Mouse (Mus musculus) kidney, embryonic 15.5 days (tissue): ENCODE results near the gene Aebp1. TPM values are rescaled to one million over a fixed set of nuclear protein-coding genes. Genes with fewer than 3 reads are reported as not detected.

Experiments used
- ATAC-seq: fragments of 200-750 bp; cut with Nextera tagmentation; replicated peaks from 2 replicates; pipeline ENCODE4 v1.8.0; 2017; ENCODE audit warnings: moderate TSS enrichment; ENCODE audit not compliant: low FRiP score
- H3K27ac ChIP-seq: fragments of 300-500 bp; sonication (generic); 2 replicates; pipeline ENCODE4 v1.5.1; 2015; ENCODE audit warnings: mild to moderate bottlenecking, inconsistent platforms
- H3K27me3 ChIP-seq: fragments of 300-500 bp; sonication (generic); 2 replicates; pipeline ENCODE4 v1.6.1; 2015; ENCODE audit warnings: inconsistent platforms
- H3K36me3 ChIP-seq: fragments of 300-500 bp; sonication (generic); 2 replicates; pipeline ENCODE4 v1.6.1; 2015; ENCODE audit warnings: inconsistent platforms
- H3K4me1 ChIP-seq: fragments of 300-500 bp; sonication (generic); 2 replicates; pipeline ENCODE4 v1.6.1; 2015; ENCODE audit warnings: inconsistent platforms
- H3K4me2 ChIP-seq: fragments of 300-500 bp; sonication (generic); 2 replicates; pipeline ENCODE4 v1.6.1; 2015; ENCODE audit warnings: moderate library complexity, mild to moderate bottlenecking, inconsistent platforms
- H3K4me3 ChIP-seq: fragments of 300-500 bp; sonication (generic); replicated peaks from 2 replicates; pipeline ENCODE4 v1.5.1; 2015; ENCODE audit warnings: mild to moderate bottlenecking, inconsistent platforms
- H3K9ac ChIP-seq: fragments of 300-500 bp; sonication (generic); 2 replicates; pipeline ENCODE4 v1.6.1; 2015; ENCODE audit warnings: mild to moderate bottlenecking, inconsistent platforms
- H3K9me3 ChIP-seq: fragments of 300-500 bp; sonication (generic); replicated peaks from 2 replicates; pipeline ENCODE4 v1.6.1; 2016; ENCODE audit warnings: inconsistent platforms
- WGBS: fragments of 180-500 bp; shearing (Covaris S2); methylation state at CpG from one replicate; pipeline ENCODE4 v1.1.7; 2015; ENCODE audit warnings: mixed read lengths; 5-methylcytosine and 5-hydroxymethylcytosine counted together
- polyA plus RNA-seq: library from polyadenylated mRNA; unstranded; fragments of >200 nt; fragmentation: Nextera tagmentation; extraction: Ambion mirVana; gene quantifications from 2 replicates; pipeline ENCODE4 v1.2.1, GENCODE M21; 2015

Gene Aebp1
- polyA plus RNA-seq, 1 experiment from 2014 or later: 52.1 TPM

DNA sequence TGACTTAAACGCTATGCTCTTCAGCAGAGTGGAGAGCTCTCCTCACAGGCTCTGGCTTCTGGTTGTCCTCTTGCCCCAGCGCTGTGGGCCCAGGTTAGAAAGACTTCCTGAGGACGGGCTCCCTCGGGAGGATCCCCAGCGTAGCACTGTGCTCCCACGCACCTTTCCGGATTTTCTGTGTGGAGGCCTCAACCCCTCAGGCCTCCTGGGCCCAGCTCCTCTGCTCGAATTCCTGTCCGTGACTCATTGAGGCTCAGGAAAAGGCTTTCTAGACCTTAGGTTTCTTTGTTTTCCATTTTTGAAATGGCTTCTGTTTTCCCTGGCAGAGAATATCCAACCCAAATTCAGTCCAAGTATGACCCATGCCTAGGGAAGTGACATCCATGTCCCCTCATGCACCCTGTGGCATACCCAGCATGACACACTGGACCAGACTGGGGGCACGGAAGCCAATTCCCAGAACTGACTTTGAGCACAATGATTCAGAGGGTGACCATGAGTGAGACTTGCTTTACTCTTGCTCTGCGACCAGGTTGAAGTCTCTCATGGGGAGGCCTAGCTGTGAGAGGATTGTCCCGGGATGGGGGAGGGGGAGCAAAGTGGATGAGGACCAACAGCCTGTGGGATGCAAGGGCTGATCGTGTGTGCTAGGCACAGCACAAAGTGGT is 1.7 kb upstream of the Aebp1 start:
- ATAC-seq: no peak
- Histone ChIP-seq H3K9me3 (no peaks in the 10 kb centered on the region), H3K4me2 (no peak overlapping the region), H3K9ac (no peak overlapping the region), H3K27ac (no peak overlapping the region), H3K27me3 (peaks cover 9% of the 10 kb centered on the region), H3K4me3 (no peak overlapping the region), H3K36me3 (peaks cover 8% of the 10 kb centered on the region), H3K4me1 (peaks cover 40% of the 10 kb centered on the region)
- 82% methylated on average over 13 of the region's 13 CpGs for WGBS

DNA sequence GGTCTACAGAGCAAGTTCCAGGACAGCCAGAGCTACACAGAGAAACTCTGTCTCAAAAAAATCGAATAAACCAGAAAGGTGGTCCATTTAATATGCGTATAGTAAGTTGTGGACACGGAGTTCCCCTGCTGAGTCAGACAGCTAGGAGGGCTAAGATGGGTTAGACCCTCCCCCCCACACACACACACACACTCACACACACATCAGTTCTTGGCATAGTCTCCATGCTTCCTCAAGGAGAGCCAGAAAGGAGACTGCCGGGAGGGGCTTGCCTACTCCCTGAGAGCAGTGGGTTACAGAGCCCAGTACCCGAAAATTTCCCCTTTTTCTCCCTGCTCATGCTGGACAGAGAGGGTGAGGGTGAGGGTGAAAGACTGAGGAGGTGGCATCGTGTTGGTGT is 1.1 kb upstream of the Aebp1 start:
- no peak overlapping the region for H3K4me3 ChIP-seq
- H3K27ac ChIP-seq: no peak overlapping the region
- H3K9me3 ChIP-seq: no peaks in the 10 kb centered on the region
- ATAC-seq: no peak
- peaks cover 39% of the 10 kb centered on the region for H3K4me1 ChIP-seq
- H3K4me2 ChIP-seq: no peak overlapping the region
- WGBS: 66% methylated on average over 6 of the region's 6 CpGs
- H3K9ac ChIP-seq: no peak overlapping the region
- H3K27me3 ChIP-seq: peaks cover 9% of the 10 kb centered on the region
- peaks cover 15% of the 10 kb centered on the region for H3K36me3 ChIP-seq

DNA sequence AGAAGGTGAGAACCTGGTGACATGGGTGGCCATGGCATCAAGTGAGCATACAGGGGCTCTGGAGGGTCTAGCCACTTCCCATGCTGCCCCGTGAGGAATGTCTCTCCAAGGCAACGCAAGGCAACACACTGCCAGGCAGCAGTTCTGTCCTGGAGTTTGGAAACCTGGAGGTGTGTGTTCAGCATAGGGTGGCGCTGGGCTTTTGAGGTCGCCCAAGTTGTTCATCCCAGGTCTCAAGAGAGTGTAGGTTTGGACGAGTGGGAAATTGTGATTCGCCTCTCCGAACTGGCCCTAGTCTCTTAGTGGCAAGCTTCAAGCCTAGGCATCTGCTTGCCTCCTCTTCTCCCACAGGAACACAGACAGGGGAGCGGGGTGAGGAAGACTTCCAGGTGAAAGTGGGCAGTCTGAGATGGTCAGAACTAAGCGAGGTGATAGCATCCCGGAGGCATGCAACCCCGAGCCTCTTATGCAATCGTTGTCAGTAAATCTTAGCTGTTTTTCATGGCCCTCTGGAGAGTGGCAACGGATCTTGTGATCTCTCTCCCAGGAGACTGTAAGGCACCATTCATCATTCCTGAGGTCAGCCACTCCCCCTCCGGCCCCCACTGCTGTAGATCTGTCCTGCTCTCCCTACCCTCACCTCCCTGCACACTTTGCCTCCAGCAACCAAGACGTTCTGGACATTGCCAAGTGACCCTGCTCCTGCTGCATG is 803 bp downstream of the Aebp1 start:
- ATAC-seq: peak; percentile 68
- H3K4me2 ChIP-seq: peak overlapping the region; percentile 91
- peak overlapping the region; percentile 59; the same call in 1 of the 2 replicates for H3K9ac ChIP-seq
- peaks cover 9% of the 10 kb centered on the region for H3K27me3 ChIP-seq
- H3K36me3 ChIP-seq: peaks cover 17% of the 10 kb centered on the region
- peak overlapping the region; percentile 51 for H3K4me3 ChIP-seq
- peaks cover 49% of the 10 kb centered on the region for H3K4me1 ChIP-seq
- peak overlapping the region; percentile 64 for H3K27ac ChIP-seq
- H3K9me3 ChIP-seq: no peaks in the 10 kb centered on the region
- WGBS: 9% methylated on average over 15 of the region's 15 CpGs

DNA sequence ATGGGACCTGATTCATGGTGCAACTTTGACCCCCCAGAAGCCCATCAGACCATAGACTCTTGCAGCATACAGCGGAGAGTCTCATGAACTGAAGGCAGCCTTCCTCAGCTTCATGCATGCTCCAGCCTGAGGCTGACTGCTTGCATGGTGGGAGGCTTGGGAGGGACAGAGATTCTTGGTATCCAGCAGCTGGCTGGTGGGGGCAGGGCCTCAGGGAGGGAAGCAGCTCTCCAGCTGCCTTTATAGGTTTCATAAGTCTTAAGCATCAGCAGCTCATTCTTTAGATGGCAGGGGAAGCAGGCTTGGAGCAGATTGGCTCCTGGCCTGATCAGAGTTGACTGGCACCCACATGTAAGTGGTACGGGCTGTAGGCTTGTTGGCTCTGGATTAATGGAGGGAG is 5.4 kb downstream of the Aebp1 start:
- no peak overlapping the region for H3K9ac ChIP-seq
- no peaks in the 10 kb centered on the region for H3K27me3 ChIP-seq
- H3K4me1 ChIP-seq: peaks cover 43% of the 10 kb centered on the region
- H3K4me3 ChIP-seq: no peak overlapping the region
- peak overlapping the region; percentile 41 for H3K27ac ChIP-seq
- H3K36me3 ChIP-seq: peaks cover 64% of the 10 kb centered on the region
- no peaks in the 10 kb centered on the region for H3K9me3 ChIP-seq
- WGBS: 71% methylated on average over 2 of the region's 2 CpGs
- no peak for ATAC-seq
- no peak overlapping the region for H3K4me2 ChIP-seq

DNA sequence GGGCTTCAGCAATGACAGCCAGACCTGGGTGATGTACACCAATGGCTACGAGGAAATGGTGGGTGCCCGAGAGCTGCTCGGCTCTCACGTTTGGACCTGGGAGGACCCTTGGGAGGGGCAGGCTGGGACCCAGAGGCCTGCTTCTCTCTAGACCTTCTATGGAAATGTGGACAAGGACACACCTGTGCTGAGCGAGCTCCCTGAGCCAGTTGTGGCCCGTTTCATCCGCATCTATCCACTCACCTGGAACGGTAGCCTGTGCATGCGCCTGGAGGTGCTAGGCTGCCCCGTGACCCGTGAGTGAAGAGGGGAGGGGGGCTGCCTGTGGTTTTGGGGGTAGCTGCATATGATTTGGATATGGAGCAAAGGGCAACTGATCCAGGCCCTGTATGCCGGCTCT is 6.6 kb downstream of the Aebp1 start:
- Histone ChIP-seq H3K9me3 (no peaks in the 10 kb centered on the region), H3K4me1 (peaks cover 32% of the 10 kb centered on the region), H3K36me3 (peaks cover 75% of the 10 kb centered on the region), H3K4me3 (no peak overlapping the region), H3K27me3 (no peaks in the 10 kb centered on the region), H3K4me2 (no peak overlapping the region), H3K27ac (no peak overlapping the region), H3K9ac (no peak overlapping the region)
- ATAC-seq: no peak
- WGBS: 83% methylated on average over 12 of the region's 12 CpGs

DNA sequence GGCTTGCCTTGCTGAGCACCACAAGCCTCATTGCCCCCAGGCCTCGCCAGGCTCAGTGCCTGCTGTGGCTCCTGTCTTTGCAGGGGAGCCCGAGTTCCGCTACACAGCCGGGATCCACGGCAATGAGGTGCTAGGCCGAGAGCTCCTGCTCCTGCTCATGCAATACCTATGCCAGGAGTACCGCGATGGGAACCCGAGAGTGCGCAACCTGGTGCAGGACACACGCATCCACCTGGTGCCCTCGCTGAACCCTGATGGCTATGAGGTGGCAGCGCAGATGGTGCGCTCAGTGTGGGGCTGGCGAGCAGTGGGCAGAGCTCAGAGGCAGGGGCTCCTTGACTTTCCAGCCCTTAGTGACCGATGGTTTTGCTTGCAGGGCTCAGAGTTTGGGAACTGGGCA is 7.6 kb downstream of the Aebp1 start:
- no peak overlapping the region for H3K4me2 ChIP-seq
- H3K27me3 ChIP-seq: no peaks in the 10 kb centered on the region
- no peak for ATAC-seq
- peaks cover 22% of the 10 kb centered on the region for H3K4me1 ChIP-seq
- H3K4me3 ChIP-seq: no peak overlapping the region
- WGBS: 93% methylated on average over 16 of the region's 16 CpGs
- H3K27ac ChIP-seq: no peak overlapping the region
- peaks cover 80% of the 10 kb centered on the region for H3K36me3 ChIP-seq
- no peak overlapping the region for H3K9ac ChIP-seq
- H3K9me3 ChIP-seq: no peaks in the 10 kb centered on the region

DNA sequence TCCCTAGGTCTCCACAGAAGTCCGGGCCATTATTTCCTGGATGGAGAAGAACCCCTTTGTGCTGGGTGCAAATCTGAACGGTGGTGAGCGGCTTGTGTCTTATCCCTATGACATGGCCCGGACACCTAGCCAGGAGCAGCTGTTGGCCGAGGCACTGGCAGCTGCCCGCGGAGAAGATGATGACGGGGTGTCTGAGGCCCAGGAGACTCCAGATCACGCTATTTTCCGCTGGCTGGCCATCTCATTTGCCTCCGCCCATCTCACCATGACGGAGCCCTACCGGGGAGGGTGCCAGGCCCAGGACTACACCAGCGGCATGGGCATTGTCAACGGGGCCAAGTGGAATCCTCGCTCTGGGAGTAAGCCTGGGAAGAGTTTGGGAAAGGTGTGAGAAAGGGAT is 8.3 kb downstream of the Aebp1 start:
- WGBS: 89% methylated on average over 16 of the region's 16 CpGs
- H3K4me3 ChIP-seq: no peak overlapping the region
- H3K9ac ChIP-seq: no peak overlapping the region
- H3K9me3 ChIP-seq: no peaks in the 10 kb centered on the region
- H3K27me3 ChIP-seq: no peaks in the 10 kb centered on the region
- H3K4me1 ChIP-seq: peaks cover 22% of the 10 kb centered on the region
- H3K36me3 ChIP-seq: peaks cover 83% of the 10 kb centered on the region
- no peak overlapping the region for H3K4me2 ChIP-seq
- no peak for ATAC-seq
- no peak overlapping the region for H3K27ac ChIP-seq

DNA sequence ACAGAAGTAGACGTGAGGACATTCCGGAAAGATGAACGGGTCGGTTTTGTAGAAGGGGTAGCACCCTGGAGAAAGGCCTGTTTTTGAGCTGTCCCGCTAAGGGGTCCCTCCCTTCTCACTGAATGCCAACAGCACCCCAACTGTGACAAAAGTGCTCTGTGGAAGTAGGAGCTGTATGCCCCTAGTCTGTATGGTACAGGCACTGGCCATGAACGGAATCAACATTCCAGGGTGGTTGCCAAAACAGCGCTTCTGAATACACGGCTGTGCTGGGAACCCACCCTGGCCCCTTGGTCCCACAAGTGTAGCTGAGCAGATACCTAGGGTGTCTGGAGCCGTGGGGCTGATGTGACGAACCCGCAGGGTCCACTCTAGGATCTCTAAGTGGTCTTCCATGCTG is 11.0 kb downstream of the Aebp1 start:
- Histone ChIP-seq H3K9ac (no peak overlapping the region), H3K4me2 (no peak overlapping the region), H3K36me3 (peaks cover 89% of the 10 kb centered on the region), H3K27ac (no peak overlapping the region), H3K4me1 (peaks cover 26% of the 10 kb centered on the region), H3K4me3 (no peak overlapping the region), H3K27me3 (no peaks in the 10 kb centered on the region), H3K9me3 (no peaks in the 10 kb centered on the region)
- no peak for ATAC-seq
- 93% methylated on average over 11 of the region's 11 CpGs for WGBS

DNA sequence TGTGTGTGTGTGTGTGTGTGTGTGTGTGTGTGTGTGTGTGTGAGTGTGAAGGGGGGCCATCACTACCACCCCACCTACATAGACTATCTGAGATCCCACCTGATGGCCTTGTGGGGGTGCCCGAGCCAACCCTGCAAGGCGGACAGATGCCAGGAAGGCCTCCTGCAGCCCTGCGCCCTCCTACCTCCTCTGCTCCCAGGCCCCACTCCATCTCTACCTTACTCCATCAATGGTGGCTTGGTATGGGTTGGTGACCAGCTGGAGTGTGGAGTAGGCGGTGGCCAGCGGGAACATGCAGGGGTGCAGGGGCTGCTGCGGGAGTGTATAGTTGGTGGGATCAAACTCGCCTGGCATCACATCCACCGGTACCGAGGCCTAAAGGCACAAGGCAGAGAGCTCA is 11.4 kb downstream of the Aebp1 start:
- no peaks in the 10 kb centered on the region for H3K9me3 ChIP-seq
- H3K27me3 ChIP-seq: no peaks in the 10 kb centered on the region
- WGBS: 96% methylated on average over 9 of the region's 9 CpGs
- H3K4me3 ChIP-seq: no peak overlapping the region
- no peak for ATAC-seq
- H3K9ac ChIP-seq: no peak overlapping the region
- peaks cover 84% of the 10 kb centered on the region for H3K36me3 ChIP-seq
- no peak overlapping the region for H3K27ac ChIP-seq
- no peak overlapping the region for H3K4me2 ChIP-seq
- H3K4me1 ChIP-seq: peaks cover 22% of the 10 kb centered on the region

DNA sequence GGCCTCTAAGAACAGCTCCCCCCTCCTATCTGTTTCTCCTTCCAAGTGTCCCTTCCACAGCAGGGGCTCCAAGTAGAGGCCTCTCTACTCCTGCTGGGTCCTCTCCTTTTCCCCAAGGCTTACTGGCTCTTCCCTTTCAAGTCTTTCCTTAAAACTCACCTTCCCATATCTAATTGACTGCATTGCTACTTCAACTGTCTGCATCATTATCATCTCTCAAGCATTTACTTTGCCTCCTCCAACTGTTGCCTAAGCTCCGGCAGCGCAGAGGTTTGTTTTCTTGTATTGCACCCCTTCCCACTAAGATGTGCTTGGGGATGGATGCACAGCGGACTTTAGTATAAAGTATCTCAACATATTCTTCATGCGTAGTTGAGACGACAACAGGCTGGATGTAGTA is 15.7 kb downstream of the Aebp1 start:
- H3K36me3 ChIP-seq: peaks cover 42% of the 10 kb centered on the region
- H3K4me1 ChIP-seq: peaks cover 25% of the 10 kb centered on the region
- WGBS: 2% methylated on average over 5 of the region's 5 CpGs
- no peak for ATAC-seq
- H3K27me3 ChIP-seq: no peaks in the 10 kb centered on the region
- H3K9me3 ChIP-seq: no peaks in the 10 kb centered on the region
- H3K27ac ChIP-seq: peak overlapping the region; percentile 56
- peak overlapping the region; percentile 83 for H3K4me3 ChIP-seq
- H3K4me2 ChIP-seq: peak overlapping the region; percentile 82
- peak overlapping the region; percentile 71 for H3K9ac ChIP-seq

DNA sequence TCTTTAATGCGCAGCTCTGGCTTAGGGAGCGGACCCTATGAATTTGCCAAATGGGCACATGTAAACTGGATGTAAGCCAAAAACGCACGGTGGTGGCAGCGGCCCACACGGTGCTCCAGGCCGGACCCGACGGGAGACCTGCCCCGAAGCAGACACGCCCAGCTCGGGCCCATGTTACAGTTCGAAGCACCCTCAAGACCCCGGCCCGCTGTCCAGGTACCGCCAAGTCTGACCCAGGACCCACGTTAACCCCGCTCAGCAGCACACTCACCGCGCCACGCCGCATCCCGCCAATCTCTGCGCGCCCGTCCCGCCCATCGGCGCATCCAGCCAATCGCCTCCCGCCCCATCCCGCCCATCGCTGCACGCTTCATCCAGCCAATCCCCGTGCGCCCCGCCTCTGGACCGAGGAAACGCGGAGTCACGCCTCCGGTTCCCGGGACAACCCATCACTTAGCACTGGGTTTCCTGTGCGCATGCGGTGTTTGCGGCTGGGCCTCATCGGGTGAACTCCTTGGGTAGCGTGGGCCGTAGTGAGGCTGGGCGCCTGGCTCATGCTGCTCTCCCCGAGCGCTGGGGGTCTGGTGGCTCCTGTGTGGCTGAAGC is 16.3 kb downstream of the Aebp1 start, which contains the start of gene Pold2:
Gene Pold2 (minus strand): TSS at position 372 of the 606 bp plus-strand sequence.
- WGBS: under 1% methylated on average over 45 of the region's 52 CpGs
- ATAC-seq: peak; percentile 99
- peak within 1 kb of the TSS; percentile 71 for H3K9ac ChIP-seq
- peak within 1 kb of the TSS; percentile 86 for H3K27ac ChIP-seq
- H3K36me3 ChIP-seq: peaks cover 36% of the 10 kb centered on the region
- peak within 1 kb of the TSS; percentile 83 for H3K4me3 ChIP-seq
- peaks cover 25% of the 10 kb centered on the region for H3K4me1 ChIP-seq
- H3K9me3 ChIP-seq: no peaks in the 10 kb centered on the region
- no peaks in the 10 kb centered on the region for H3K27me3 ChIP-seq
- H3K4me2 ChIP-seq: peak within 1 kb of the TSS; percentile 82

DNA sequence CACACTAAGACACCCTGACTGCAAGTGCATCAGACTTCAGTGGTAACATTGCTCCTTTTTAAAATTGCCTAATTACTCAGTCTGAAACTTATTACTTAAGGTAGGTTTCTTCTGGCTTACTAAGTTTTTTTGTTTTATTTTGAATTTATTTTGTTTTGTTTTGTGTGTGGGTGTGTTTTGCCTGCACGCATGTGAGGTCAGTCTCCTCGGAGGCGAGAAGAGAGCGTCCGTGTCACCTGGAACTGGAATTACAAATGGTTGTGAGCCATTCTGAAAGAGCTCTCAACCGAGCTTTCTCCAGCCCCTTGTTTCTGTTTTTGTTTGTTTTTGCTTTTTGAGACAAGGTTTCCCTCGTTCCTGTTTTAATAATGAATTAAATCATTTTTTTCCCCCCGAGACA is 16.9 kb downstream of the Aebp1 start:
- no peaks in the 10 kb centered on the region for H3K9me3 ChIP-seq
- peak overlapping the region; percentile 82 for H3K4me2 ChIP-seq
- H3K27me3 ChIP-seq: no peaks in the 10 kb centered on the region
- no peak for ATAC-seq
- H3K4me1 ChIP-seq: peaks cover 25% of the 10 kb centered on the region
- H3K36me3 ChIP-seq: peaks cover 30% of the 10 kb centered on the region
- peak overlapping the region; percentile 86 for H3K27ac ChIP-seq
- WGBS: 34% methylated on average over 8 of the region's 8 CpGs
- H3K4me3 ChIP-seq: peak overlapping the region; percentile 83
- peak overlapping the region; percentile 35 for H3K9ac ChIP-seq
